Mouse (Mus musculus): Measurements from ENCODE around the gene Pacsin3.

Gene Pacsin3

DNA sequence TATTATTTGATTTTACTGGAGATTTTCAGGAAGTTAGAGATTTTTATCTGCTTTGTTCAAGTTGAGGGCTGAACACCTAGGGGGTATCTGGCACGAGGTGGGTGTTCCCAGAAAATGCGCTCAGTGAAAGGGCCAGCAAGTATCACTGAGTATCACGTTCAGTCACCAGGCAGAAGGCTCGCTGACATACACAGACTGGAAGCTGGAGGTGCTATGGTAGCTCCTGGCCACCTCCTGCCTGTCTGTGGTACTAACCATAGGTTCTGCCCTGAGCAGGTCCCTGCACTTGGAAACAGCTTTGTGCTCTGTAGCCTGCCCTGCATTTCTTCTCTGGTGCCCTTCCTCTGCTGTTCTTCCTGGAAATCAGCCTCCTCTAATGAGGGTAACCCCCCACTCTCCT lies 3.2 kb upstream of the Pacsin3 start:
- DNase-seq (ENCODE audit: low read depth, low spot score), result no peak
- Histone ChIP-seq H3K36me3 (ENCODE audit: control insufficient read depth, insufficient read depth, low read length, poor library complexity, severe bottlenecking) (no peaks in the 10 kb centered on the region), H3K27me3 (ENCODE audit: control insufficient read depth, insufficient read depth, low read length, poor library complexity, severe bottlenecking) (no peaks in the 10 kb centered on the region; the same call in 1 of the 2 replicates)

DNA sequence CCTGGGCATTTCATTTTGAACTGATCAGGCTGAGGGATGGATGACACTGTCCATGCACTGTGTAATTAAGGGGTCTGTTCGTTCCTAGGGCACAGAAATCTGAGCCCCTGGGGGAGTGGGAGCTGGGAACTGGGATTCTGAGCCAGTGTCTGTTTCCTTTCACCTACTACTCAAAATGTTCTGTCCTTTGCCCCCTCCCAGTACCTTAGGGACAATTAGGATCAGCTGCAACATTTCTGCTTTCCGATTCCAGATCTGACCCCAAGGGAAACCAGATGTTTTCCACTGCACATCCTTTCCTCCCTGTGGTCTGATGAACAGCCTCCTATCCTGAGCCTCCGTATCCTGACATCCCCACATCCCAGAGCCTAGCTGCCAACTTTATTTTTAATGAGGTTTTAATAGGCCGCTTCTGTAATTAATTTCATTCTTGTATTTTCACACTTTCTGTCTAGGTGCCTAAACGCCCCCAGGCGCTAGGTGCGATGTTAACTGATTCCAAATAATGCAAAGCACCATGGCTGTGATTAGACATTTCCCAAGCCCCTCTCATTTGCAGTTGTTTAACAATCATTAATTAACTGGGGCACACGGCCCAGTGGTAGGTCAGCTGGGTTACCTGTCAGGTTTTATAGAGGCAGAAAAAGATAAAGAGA lies 901 bp upstream of the Pacsin3 start:
- DNase-seq (ENCODE audit: low read depth, low spot score), result no peak
- no peaks in the 10 kb centered on the region for H3K36me3 ChIP-seq (ENCODE audit: control insufficient read depth, insufficient read depth, low read length, poor library complexity, severe bottlenecking)
- H3K27me3 ChIP-seq (ENCODE audit: control insufficient read depth, insufficient read depth, low read length, poor library complexity, severe bottlenecking), result no peaks in the 10 kb centered on the region; the same call in 1 of the 2 replicates

- Histone ChIP-seq H3K36me3 (ENCODE audit: control insufficient read depth, insufficient read depth, low read length, poor library complexity, severe bottlenecking) (no peaks in the 10 kb centered on the region), H3K27me3 (ENCODE audit: control insufficient read depth, insufficient read depth, low read length, poor library complexity, severe bottlenecking) (no peaks in the 10 kb centered on the region; the same call in 1 of the 2 replicates)
- no peak for DNase-seq (ENCODE audit: low read depth, low spot score)
These were observed 737 bp downstream of the Pacsin3 start for GRCm38 (mm10) chr2:91256256-91257125.

- DNase-seq (ENCODE audit: low read depth, low spot score), result no peak
- H3K27me3 ChIP-seq (ENCODE audit: control insufficient read depth, insufficient read depth, low read length, poor library complexity, severe bottlenecking), result no peaks in the 10 kb centered on the region; the same call in 1 of the 2 replicates
- H3K36me3 ChIP-seq (ENCODE audit: control insufficient read depth, insufficient read depth, low read length, poor library complexity, severe bottlenecking), result no peaks in the 10 kb centered on the region
These were observed 1.6 kb downstream of the Pacsin3 start for GRCm38 (mm10) chr2:91257126-91257980.

GRCm38 (mm10) chr2:91258054-91258453 lies 2.3 kb downstream of the Pacsin3 start:
- no peak for DNase-seq (ENCODE audit: low read depth, low spot score)
- H3K36me3 ChIP-seq (ENCODE audit: control insufficient read depth, insufficient read depth, low read length, poor library complexity, severe bottlenecking), result no peaks in the 10 kb centered on the region
- H3K27me3 ChIP-seq (ENCODE audit: control insufficient read depth, insufficient read depth, low read length, poor library complexity, severe bottlenecking), result no peaks in the 10 kb centered on the region; the same call in 1 of the 2 replicates

DNA sequence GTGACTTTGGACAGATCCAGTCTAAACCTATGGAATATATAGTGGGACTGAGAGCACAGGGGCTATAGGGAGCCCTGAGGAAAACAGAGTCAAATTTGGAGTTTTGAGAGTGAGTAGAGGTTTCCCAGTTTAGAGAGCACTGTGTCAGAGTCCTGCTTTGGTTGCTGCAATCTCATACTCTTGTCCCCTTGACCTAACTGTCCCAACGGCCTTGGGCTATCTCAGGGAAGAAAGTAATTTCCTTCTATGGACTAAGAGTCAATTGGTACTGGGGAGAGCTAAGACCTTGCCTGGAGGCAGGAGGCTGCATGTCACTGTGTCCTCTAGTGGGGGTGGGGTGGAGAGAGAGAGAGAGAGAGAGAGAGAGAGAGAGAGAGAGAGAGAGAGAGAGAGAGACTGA lies 3.1 kb downstream of the Pacsin3 start:
- DNase-seq (ENCODE audit: low read depth, low spot score), result no peak
- Histone ChIP-seq H3K36me3 (ENCODE audit: control insufficient read depth, insufficient read depth, low read length, poor library complexity, severe bottlenecking) (no peaks in the 10 kb centered on the region), H3K27me3 (ENCODE audit: control insufficient read depth, insufficient read depth, low read length, poor library complexity, severe bottlenecking) (no peaks in the 10 kb centered on the region; the same call in 1 of the 2 replicates)

GRCm38 (mm10) chr2:91259493-91259892 lies 3.7 kb downstream of the Pacsin3 start:
- no peaks in the 10 kb centered on the region for H3K36me3 ChIP-seq (ENCODE audit: control insufficient read depth, insufficient read depth, low read length, poor library complexity, severe bottlenecking)
- DNase-seq (ENCODE audit: low read depth, low spot score), result no peak
- H3K27me3 ChIP-seq (ENCODE audit: control insufficient read depth, insufficient read depth, low read length, poor library complexity, severe bottlenecking), result no peaks in the 10 kb centered on the region; the same call in 1 of the 2 replicates

- Histone ChIP-seq H3K27me3 (ENCODE audit: control insufficient read depth, insufficient read depth, low read length, poor library complexity, severe bottlenecking) (no peaks in the 10 kb centered on the region), H3K36me3 (ENCODE audit: control insufficient read depth, insufficient read depth, low read length, poor library complexity, severe bottlenecking) (peaks cover 7% of the 10 kb centered on the region)
- no peak for DNase-seq (ENCODE audit: low read depth, low spot score)
These were observed 8.2 kb downstream of the Pacsin3 start for GRCm38 (mm10) chr2:91263692-91264660.

GRCm38 (mm10) chr2:91264711-91265681 lies 9.2 kb downstream of the Pacsin3 start, which contains the start of gene Arfgap2:
TSS of gene Arfgap2 (plus strand) at chr2:91264974.
- Histone ChIP-seq H3K27me3 (ENCODE audit: control insufficient read depth, insufficient read depth, low read length, poor library complexity, severe bottlenecking) (no peaks in the 10 kb centered on the region), H3K36me3 (ENCODE audit: control insufficient read depth, insufficient read depth, low read length, poor library complexity, severe bottlenecking) (peaks cover 7% of the 10 kb centered on the region)
- peak; percentile 96 for DNase-seq (ENCODE audit: low read depth, low spot score)

GRCm38 (mm10) chr2:91268042-91268441 lies 12.3 kb downstream of the Pacsin3 start:
- no peak for DNase-seq (ENCODE audit: low read depth, low spot score)
- H3K27me3 ChIP-seq (ENCODE audit: control insufficient read depth, insufficient read depth, low read length, poor library complexity, severe bottlenecking), result no peaks in the 10 kb centered on the region

DNA sequence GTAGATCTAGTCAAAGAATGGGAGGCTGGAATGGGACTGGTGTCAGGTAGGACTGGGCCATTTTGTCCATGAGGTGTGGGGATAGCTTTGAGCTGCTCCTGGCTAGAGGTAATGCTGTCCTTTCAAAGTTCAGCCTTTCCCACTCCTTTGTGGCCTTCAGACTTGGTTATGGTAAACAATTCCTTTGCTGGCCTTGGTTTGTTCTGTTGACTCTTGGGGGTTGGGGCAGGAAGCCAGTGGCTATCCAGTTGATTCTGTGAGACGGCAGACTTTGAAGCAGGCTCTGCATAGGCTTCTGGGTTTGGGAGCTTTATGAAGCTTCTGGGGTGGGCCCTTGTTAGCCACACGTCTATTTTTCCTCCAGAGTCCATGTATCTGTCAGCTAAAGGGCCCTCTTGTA lies 13.0 kb downstream of the Pacsin3 start:
- Histone ChIP-seq H3K36me3 (ENCODE audit: control insufficient read depth, insufficient read depth, low read length, poor library complexity, severe bottlenecking) (peaks cover 15% of the 10 kb centered on the region), H3K27me3 (ENCODE audit: control insufficient read depth, insufficient read depth, low read length, poor library complexity, severe bottlenecking) (no peaks in the 10 kb centered on the region)
- no peak for DNase-seq (ENCODE audit: low read depth, low spot score)

More at GRCm38 (mm10) chr2:91268042-91268441, 12.3 kb downstream of the Pacsin3 start:
- H3K36me3 ChIP-seq (ENCODE audit: control insufficient read depth, insufficient read depth, low read length, poor library complexity, severe bottlenecking), result peaks cover 10% of the 10 kb centered on the region

- peaks cover 15% of the 10 kb centered on the region for H3K36me3 ChIP-seq (ENCODE audit: control insufficient read depth, insufficient read depth, low read length, poor library complexity, severe bottlenecking)
- H3K27me3 ChIP-seq (ENCODE audit: control insufficient read depth, insufficient read depth, low read length, poor library complexity, severe bottlenecking), result no peaks in the 10 kb centered on the region
- no peak for DNase-seq (ENCODE audit: low read depth, low spot score)
These were observed 14.0 kb downstream of the Pacsin3 start for GRCm38 (mm10) chr2:91269687-91270133.

Data from splenic B cell, adult 2 months (primary cell).